In genomic region chr4:120831472-120831871, GRCm38 (mm10) we compare ENCODE assay signal across 8 mouse cellular contexts. TPM values are rescaled to one million over a fixed set of nuclear protein-coding genes. Genes with fewer than 3 reads are reported as not detected.
DNase-seq lines count a peak whose midpoint lies in the region; ATAC-seq and TF ChIP-seq lines count a peak whose summit lies in the region.

Nfyc (minus strand) TSS chr4:120831572.

- no peaks in the 10 kb centered on the region for H3K4me1 ChIP-seq in liver, adult 2 months (ENCODE audit: control insufficient read depth, insufficient read depth, low read length)
- H3K4me1 ChIP-seq in heart, embryonic 11.5 days (ENCODE audit: control insufficient read depth, insufficient read depth, low read length): no peaks in the 10 kb centered on the region
- H3K4me1 ChIP-seq in midbrain, postnatal 0 days (ENCODE audit: insufficient read depth, low read length): no peaks in the 10 kb centered on the region

- no peak within 1 kb of the TSS for H3K9ac ChIP-seq in liver, adult 2 months (ENCODE audit: low read depth, low read length)
- no peak within 1 kb of the TSS for H3K9ac ChIP-seq in heart, embryonic 11.5 days (ENCODE audit: low read depth, low read length)
- no peak within 1 kb of the TSS for H3K9ac ChIP-seq in midbrain, postnatal 0 days (replicated peaks; ENCODE audit: low read length, poor library complexity, severe bottlenecking)

- H3K36me3 ChIP-seq in liver, adult 2 months (ENCODE audit: control insufficient read depth, insufficient read depth, low read length): no peaks in the 10 kb centered on the region
- no peaks in the 10 kb centered on the region for H3K36me3 ChIP-seq in heart, embryonic 11.5 days (ENCODE audit: control insufficient read depth, insufficient read depth, low read length)
- no peaks in the 10 kb centered on the region for H3K36me3 ChIP-seq in midbrain, postnatal 0 days (ENCODE audit: insufficient read depth, low read length)

- no peak within 1 kb of the TSS for H3K4me2 ChIP-seq in heart, embryonic 11.5 days
- H3K4me2 ChIP-seq in midbrain, postnatal 0 days (ENCODE audit: low read depth, low read length, poor library complexity, severe bottlenecking): no peak within 1 kb of the TSS

- no peak for TF ChIP-seq POLR2A in liver, adult 2 months (IDR thresholded peaks at IDR 0.05; ENCODE audit: extremely low read depth, insufficient read depth, low read length)

- DNase-seq in liver, adult 2 months (ENCODE audit: extremely low read depth, low read depth, low spot score): no peak
- DNase-seq in liver: no peak
- DNase-seq in left cerebral cortex, adult 8-10 months (ENCODE audit: low spot score in 2 of 2): no peak
- DNase-seq in midbrain, postnatal 0 days (ENCODE audit: low spot score): no peak
- no peak for DNase-seq in T-cell, adult 2 months (ENCODE audit: low spot score)
- DNase-seq in ovary, postnatal 10 days (ENCODE audit: low spot score): no peak

- no peak for ATAC-seq in common myeloid progenitor, adult 5-6 weeks (replicated peaks; ENCODE audit: low read depth, poor library complexity, severe bottlenecking)
- ATAC-seq in heart, embryonic 11.5 days (replicated peaks; ENCODE audit: insufficient number of reproducible peaks, low FRiP score, low TSS enrichment): no peak
- ATAC-seq in midbrain, postnatal 0 days (ENCODE audit: low FRiP score): no peak

- H3K9me3 ChIP-seq in heart, embryonic 11.5 days (replicated peaks; ENCODE audit: control insufficient read depth, low read length): no peaks in the 10 kb centered on the region
- H3K9me3 ChIP-seq in midbrain, postnatal 0 days (ENCODE audit: low read length): no peaks in the 10 kb centered on the region

- no peak for TF ChIP-seq CTCF in liver, adult 2 months (IDR thresholded peaks at IDR 0.05; ENCODE audit: low read depth, low read length)
- TF ChIP-seq CTCF in midbrain, postnatal 0 days (IDR thresholded peaks at IDR 0.05): no peak

- H3K27ac ChIP-seq in liver, adult 2 months (replicated peaks; ENCODE audit: insufficient read depth, low read depth, low read length): no peak within 1 kb of the TSS
- no peak within 1 kb of the TSS for H3K27ac ChIP-seq in heart, embryonic 11.5 days (ENCODE audit: low read depth, low read length)
- H3K27ac ChIP-seq in midbrain, postnatal 0 days (ENCODE audit: low read depth, low read length): no peak within 1 kb of the TSS

- H3K4me3 ChIP-seq in liver, adult 2 months (ENCODE audit: insufficient read depth, low read depth, low read length): no peak within 1 kb of the TSS
- H3K4me3 ChIP-seq in heart, embryonic 11.5 days (ENCODE audit: low read depth, low read length): no peak within 1 kb of the TSS
- H3K4me3 ChIP-seq in midbrain, postnatal 0 days (ENCODE audit: low read depth, low read length): no peak within 1 kb of the TSS

- no peaks in the 10 kb centered on the region for H3K79me2 ChIP-seq in liver, adult 2 months (ENCODE audit: control insufficient read depth, insufficient read depth, low read length)

- H3K27me3 ChIP-seq in liver, adult 2 months (ENCODE audit: control insufficient read depth, insufficient read depth, low read length): no peaks in the 10 kb centered on the region
- no peaks in the 10 kb centered on the region for H3K27me3 ChIP-seq in heart, embryonic 11.5 days (ENCODE audit: control insufficient read depth, insufficient read depth, low read length)
- no peaks in the 10 kb centered on the region for H3K27me3 ChIP-seq in midbrain, postnatal 0 days (ENCODE audit: insufficient read depth, low read length)

- WGBS in liver, adult 2 months: 87% methylated on average over 4 of the region's 4 CpGs
- WGBS in heart, embryonic 11.5 days (ENCODE audit: insufficient replicate concordance): 87% methylated on average over 4 of the region's 4 CpGs
- WGBS in midbrain, postnatal 0 days: 84% methylated on average over 4 of the region's 4 CpGs

RNA-seq across cellular contexts. Expression of gene Nfyc, which starts in this region (rescaled TPM):
- total RNA-seq in liver, adult 2 months (2014; rRNA removed): 21.5 and 25.2 TPM in 2 replicates
- polyA plus RNA-seq in liver, adult 2 months (2012; rRNA removed): 70.3 and 73.6 TPM in 2 replicates
- 51.2 and 73.2 TPM in 2 replicates for total RNA-seq in common myeloid progenitor, adult 5-6 weeks (2017)
- 105 and 117 TPM in 2 replicates for polyA plus RNA-seq in heart, embryonic 11.5 days (2014; fragmentation: Nextera tagmentation; extraction: Ambion mirVana)
- 10 to 100 TPM; 42.4 to 48.9 (median 47.9) TPM for total RNA-seq in left cerebral cortex, adult 8-10 months (2022)
- total RNA-seq in midbrain, postnatal 0 days (2014; rRNA removed): 85.1 and 87.8 TPM in 2 replicates
- polyA plus RNA-seq in midbrain, postnatal 0 days (2015; fragmentation: Nextera tagmentation; extraction: Ambion mirVana): 60.5 and 65.8 TPM in 2 replicates
